Mouse (Mus musculus) left cerebral cortex, adult 11 months (tissue): Measurements from ENCODE around the gene Rnf217.

Experiments
- DNase-seq: peaks from one replicate; pipeline ENCODE4 v3.0.0; 2022; ENCODE audit warnings: low spot score

Gene Rnf217

DNA sequence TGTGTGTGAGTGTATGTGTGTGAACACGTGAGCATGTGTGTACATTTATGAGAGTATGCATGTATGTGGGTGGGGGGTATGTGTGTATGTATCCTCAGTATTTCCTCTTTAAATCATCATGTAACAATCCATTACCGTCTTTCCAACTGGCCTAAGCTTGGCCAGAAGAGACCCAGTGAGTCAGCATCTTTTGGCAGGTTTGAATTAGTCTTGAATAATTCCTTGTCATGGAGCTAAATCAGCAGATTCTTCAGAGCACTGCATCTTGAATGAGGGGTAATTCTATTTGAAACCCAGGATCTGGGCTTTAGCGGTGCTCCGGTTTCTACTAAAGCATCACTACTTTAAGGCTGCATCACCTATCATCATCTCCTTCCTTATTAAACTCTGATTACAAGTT is 55.7 kb downstream of the Rnf217 start:
- no peak for DNase-seq

DNA sequence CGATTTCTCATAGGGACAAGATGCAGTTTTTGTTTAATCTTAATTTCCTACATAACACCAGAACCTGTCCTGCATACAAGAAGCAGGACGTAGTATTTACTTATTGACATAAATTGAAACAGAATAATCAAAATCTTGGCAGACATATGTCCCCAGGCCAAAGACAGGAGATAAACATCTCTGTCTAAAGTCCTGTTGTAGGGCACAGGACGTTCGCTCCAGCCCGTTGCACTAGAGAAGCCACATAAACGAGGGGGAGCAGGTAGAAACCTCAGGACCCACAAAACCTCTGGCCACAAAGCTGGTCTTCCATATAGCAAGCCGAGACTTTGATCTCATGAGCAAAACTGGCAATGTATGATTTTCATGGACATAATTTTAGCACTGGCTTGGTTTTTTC is 57.1 kb downstream of the Rnf217 start:
- DNase-seq = no peak

DNA sequence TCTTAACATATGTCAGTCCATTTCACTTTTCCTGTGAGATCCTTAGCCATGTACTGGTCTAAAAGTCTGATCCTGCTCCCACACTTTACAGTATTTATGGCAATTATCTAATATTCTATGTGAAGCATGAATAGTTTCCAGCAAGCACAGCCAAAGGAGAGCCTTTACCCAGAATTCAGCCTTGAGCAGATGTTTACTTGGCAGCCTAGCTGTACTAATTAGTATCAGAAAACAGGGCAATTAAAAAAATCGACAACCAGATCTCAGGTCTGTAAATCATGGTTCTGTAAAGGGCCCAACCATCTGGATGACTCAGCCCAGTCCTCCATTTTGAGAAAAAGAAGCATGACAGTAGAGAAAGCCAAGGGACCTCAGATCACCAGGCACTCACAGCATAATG is 57.6 kb downstream of the Rnf217 start:
- no peak for DNase-seq

DNA sequence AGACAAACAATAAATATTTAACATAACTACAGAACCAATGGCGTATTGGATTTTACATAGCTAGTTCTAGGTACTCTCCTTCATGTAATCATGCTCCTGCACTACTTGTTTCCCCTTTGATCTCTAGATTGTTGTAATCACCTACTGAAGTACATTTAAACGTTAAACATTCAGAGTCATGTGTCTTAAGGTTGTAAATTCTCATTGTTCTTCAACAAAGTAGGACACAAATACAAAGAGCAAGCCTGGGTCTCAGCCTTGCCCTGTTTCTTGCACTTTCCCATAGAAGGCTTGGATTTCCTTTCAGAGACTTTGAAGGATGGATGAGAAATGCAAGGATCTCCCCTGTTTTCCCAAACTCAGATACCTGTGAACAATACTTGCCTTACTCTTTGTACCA is 61.8 kb downstream of the Rnf217 start:
- no peak for DNase-seq

DNA sequence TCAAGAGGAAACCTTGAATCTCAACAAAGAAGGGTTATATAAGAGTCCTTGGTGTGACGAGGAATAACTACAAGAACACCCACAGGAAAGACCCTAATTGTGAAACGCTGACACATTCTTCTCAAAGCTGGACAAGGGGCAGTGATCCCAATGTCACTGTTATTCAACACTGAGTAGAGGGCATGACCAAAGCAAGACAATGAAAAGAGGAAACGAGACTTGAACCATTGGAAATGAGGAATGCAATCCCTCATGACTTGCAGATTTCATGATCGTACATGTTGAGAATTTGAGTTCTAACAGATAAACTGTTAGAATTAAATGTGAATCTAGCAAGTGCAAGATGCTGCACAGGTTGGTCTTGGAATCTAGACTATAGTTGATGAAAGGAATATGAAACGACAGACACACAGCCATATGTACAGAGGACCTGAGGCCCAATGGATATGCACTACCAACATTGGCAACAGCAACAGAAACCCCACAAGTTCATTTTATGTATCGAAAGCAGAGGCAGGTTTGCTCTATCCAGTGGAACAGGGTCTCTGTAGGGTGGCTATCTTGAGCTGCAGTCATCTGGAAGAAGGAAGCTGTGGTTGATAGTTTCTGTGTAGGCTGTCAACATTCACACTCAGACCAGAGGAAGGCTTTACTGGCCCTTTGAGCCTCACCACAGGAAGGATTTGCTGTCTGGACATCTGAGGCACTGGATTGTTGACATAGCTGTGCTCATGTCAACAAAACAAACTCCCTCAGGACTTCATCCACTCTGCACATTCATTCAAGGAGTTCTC is 64.6 kb downstream of the Rnf217 start:
- no peak for DNase-seq

DNA sequence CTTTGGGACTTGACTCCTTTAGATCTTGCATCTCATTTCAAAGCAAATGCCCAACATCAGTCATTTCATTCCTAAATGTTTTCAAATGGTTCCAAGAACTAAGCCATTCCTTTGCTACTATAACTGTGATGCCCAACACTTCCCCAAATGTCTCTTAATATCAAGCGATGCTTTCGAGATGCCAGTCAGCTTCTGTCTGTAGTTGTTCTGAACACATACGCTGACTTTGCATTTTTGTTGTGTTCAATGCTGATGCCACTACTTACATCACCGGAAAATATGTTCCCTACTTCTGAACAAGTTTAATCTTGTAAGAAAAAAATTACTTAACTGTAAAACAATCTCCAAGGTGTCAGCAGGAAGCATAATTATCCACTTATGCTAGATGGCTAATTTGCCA is 68.5 kb downstream of the Rnf217 start:
- DNase-seq = no peak

DNA sequence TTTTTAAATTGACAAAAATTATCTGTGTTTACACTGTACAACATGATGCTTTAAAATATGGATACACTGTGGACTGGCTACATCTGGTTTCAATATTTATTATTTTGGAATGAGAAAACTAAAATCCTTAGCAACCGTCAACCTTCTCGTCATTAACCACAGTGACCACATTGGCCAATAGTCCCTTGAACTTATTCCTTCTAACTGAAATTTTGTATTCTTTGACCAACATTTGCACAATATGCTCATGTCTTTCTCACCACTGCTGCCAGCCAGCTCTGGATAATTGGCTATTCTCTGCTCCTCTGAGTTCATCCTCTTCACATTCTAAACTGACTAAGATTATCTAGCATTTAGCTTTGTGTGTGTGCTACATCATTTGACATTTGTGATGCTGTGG is 69.6 kb downstream of the Rnf217 start:
- no peak for DNase-seq

DNA sequence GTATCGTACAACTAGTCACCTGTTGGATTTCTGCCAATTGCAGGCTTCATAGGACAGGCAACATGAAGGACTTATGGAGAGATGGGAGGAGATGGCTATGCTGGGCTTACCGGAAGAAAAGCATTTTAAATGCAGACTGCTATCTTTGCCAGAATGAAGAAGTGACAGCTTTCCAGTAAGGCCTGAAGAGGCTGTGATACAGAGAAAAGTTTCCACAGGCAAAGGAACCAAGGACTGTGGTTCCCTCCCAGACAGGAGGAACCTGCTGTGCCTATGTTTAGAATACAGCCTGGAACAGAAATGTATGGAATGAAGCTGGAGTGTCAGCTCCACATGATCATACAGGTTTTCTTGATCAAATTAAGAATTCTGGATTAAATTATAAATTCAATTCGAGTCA is 70.3 kb downstream of the Rnf217 start:
- DNase-seq = no peak

DNA sequence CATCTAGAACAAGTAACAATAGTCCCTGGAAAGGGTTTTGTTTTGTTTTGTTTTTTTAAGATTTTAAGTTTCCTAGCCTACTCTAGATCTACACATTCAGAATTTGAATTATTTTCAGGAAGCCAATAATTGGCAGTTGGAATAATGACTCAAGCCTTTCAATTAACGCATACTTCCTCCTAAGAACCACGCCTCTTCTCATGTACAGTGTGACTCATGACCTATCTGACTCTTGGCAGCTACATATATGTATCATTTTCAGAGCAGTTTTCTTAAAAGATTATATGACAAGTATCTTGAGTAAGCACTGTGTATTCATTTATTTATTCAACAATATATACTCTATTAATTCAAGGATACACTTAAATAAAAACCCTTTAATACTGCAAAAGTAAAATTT is 70.7 kb downstream of the Rnf217 start:
- no peak for DNase-seq

DNA sequence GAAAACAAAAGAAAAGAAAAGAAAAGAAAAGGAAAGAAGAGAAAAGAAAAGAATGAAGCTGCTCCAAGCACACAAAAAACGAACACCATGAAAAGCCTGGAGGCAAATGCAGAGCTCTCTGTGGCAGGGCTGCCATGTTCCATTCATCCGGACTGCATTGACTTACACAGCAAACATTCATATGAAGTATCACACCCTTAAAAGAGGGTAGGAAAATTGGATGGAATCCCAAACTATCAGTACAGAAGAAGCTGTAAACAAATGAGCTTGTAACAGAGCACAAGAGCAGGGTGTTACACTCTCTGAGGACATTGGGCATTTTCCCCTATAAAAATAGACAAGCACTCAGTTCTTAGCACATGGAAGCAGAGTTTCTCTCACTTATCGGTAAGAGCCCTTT is 71.8 kb downstream of the Rnf217 start:
- DNase-seq = no peak

DNA sequence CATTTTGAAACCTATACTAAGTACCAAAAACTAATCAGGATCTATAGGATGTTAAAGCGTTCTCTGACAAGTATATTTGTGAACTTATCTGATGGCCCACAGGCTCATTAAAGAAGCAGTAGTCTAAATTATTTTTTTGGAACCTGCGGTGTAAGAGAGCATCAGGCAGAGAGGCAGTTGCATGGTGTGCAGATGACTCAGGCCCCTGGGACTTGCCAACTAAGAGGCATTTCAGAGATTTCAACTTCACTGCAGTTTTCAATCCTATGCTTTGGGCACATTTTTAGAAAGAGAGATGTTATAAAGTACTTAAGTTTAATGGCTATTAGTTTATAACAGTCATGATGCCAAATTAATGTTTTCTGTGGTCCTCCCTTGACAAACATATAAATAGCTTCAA is 73.9 kb downstream of the Rnf217 start:
- no peak for DNase-seq

DNA sequence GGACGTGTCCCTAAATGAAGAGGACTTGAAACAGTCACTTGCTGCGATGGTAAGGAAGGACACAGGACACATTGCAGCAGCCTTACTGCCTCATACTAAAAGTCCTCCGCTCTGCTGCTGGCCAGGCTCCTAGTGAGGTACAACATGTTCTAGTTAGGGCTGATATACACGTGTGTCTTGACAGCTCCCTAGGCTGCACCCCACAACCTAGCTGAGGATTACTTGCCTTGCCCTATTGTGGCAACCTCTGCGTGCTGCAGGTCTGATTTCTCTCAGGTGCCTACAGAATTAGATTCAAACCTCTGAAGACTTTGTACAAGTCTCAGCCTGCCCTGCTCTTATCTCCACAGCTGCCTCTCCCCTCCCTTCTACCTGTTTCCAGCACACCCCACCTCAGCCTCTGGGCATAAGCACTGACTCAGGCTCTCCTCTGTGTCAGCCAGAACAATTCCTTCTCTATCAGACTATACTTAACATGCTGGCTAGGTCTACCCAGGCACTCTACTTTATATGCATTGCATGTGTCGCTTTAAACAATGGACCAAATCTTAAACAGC is 75.6 kb downstream of the Rnf217 start:
- no peak for DNase-seq

DNA sequence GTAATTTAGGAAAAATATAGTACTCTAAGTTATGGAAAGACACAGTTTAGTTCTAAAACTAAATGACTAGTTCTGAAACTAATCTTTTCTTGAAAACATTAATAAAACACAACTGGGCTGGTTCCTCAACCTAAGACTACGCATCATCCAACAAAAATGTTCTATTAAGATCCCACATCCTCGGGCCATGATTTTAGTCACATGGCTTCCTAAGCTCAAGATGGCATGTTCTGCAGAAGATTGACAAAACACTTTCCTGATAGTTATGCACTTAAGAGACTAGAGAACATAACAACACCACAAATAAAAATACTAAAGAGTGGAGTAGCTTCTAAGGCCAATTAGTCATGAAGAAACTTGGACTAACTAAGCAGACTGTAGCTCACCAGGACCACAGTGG is 76.2 kb downstream of the Rnf217 start:
- no peak for DNase-seq

DNA sequence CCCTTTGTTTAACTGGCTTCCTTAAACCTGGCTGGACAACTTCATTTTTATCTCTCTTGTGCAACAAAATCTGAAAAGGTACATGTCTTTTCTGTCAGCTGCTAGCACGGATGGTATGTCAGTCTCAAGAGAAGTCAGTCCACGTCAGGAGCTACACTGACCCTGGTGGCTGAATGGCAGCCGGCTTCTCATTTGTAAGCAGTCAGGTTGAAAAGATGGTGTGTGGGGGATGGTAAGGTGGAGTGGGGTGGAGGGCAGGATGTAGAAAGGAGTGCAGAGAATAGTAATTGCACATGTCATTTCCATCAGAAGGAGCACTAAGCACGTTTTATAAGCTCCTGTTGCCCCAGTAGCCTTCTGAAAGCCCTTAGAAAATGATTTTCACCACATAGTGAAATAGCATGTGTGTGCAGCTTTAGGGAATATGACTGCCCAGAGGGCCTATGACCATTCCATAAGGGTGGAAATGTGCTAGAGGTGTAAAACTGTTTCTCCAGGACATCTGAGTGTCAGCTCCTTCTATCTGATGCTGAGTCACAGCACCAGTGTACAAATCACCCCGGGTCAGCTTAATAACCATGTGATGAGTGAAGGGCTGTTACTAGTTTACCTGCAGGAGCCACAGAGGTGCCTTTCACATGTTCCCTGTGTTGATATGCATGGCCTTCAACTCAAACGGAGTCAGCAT is 80.5 kb downstream of the Rnf217 start:
- no peak for DNase-seq

DNA sequence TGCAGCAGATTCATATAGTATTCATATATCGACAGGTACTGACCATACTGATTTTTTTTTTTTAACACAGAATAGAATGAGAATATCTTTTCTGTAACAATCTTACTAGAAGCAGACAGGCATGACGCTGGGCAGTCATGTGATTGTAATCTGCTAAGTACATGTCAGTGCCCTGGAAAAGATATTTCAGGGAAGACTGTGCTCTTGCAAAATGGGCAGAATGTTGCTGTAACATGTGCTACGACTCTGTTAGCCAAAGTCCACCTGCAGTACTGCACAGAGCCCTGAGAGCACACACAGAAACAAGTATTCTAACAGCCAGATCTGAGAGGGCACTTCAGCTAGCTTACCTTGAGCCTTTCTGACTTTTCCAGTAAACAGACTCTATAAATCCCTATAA is 83.3 kb downstream of the Rnf217 start:
- no peak for DNase-seq

DNA sequence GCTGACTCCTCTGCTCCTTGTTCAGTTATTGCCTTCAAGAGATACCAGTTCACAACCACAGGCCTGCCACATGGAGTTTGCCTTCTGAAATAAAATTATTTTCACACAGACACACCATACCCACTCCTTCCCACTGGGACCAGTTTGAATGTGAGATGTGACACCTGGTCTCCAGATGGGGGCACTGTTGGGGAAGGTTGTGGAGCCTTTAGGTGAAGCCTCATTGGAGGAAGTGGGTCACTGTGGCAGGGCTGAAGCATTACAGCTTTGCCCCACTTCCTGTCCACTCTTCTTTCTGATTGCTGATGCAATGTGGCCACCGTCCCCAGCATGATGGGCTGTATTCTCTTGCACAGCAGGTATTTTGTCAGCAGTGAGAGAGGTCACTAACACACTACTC is 89.6 kb downstream of the Rnf217 start:
- no peak for DNase-seq

DNA sequence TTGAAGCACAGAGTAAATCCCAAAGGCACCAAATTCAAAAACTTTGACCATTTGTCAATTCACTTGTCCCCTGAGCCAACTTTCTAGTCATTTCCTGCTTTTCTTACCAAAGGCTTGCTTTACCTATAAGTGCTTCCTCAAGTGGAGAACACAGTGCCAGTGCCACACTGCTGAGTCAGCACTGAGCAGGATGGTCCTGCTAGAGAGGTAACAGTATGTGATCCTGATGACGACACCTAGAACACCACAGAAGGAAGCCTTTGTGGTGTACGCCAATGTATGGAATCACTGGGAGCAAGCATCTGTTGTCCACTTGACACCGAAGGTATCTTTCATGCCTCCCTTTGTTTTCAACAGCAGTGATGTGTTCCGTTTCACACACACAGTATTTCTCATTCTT is 90.8 kb downstream of the Rnf217 start:
- no peak for DNase-seq

DNA sequence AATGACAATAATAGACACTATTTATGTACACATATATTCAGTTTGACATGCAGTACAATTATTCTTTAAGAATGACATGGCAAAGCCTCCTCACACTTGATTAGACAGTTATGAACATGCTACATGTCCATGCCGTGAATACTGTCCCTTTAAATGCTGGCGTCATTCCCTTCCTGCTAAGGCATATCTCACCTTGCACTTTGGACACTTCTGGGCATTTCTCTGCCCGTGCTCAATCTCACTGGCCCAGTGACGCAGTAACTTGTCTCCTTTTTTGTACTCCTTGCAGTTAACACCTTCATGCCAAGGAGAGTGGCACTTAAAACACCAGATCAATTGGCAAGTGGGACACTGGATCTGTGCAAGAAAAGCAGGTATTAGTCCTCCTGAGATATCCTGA is 91.8 kb downstream of the Rnf217 start:
- no peak for DNase-seq

DNA sequence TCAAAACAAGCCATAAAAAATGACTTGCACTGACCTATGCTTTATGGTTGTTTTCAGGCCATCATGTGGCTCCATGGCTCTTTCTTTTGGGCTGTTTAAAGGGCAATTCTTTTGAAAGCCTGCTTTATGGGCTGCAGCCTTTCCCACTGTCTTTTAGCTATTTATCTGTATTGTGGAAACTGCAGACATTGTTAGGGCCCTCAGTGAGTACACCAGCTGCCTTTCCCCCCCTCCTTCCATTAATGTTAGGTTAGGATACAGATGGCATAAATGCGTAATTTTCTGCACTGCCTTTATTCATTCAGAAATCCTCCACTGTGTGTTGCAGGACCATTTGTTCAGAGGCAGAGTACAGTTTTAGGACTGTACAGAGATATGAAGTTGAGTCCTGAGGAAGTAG is 93.1 kb downstream of the Rnf217 start:
- DNase-seq = no peak

DNA sequence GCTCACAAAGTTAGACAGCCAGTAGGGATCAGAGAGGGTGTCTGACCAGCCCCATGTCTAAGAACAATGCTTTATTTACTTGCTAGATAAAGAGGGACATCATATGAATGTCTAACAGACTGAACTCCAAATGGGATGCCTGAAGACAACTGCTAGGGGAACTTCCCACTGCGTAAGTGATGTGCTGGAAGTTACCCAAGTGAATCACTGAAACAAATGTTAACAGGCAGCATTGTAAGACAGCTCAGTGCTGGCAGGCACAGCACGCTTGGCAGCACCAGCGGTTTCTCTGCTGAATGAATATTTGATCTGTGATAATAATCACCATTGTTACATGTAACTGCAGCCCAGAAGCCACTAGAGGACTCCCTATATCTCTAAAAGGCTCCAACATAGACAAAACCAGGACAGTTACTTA is 104.8 kb downstream of the Rnf217 start:
- peak; percentile 34 for DNase-seq

DNA sequence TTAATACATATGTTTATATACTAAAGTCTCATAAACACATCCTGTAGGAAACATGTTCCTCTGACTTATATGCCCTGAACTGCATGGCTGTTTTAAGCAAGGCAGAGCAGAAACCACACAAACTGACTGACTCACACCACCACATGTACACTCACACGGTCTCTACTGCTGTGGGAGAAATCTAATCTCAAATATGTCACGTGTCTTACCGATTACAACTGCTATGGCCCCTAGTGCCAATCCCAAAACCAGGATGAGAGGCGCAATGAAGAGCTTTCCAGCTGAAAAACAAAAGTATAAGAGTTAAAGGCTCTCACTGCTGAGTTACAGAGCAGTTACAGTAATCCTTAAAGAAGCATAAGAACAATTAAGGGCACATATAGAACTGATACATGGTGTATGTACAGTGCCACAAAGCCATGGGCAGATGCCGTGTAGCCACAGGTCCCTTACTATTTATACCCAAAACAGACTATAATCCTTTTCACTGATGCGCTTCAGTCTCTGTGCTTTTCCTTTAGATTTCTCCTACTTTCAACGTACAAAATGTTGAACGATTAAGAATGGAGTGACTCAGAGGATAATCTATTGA is 105.3 kb downstream of the Rnf217 start:
- no peak for DNase-seq

DNA sequence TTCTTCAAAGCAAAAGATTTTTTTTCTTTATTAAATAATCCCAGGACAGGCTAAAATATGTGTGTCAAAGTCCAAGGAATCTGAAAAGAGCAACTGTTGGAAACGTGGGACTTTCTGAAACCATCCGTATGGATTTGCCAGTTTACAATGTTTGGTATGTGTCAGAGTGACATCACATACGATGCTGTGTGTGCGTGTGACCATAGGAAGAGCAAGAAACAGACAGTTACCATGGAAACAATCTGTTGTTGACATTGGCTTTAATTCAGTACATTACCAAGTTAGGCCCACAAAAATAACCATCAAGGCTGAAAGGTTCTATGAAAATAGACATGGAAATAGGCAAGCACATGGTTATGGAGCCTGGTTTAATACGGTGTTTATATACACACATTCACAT is 107.3 kb downstream of the Rnf217 start:
- no peak for DNase-seq

DNA sequence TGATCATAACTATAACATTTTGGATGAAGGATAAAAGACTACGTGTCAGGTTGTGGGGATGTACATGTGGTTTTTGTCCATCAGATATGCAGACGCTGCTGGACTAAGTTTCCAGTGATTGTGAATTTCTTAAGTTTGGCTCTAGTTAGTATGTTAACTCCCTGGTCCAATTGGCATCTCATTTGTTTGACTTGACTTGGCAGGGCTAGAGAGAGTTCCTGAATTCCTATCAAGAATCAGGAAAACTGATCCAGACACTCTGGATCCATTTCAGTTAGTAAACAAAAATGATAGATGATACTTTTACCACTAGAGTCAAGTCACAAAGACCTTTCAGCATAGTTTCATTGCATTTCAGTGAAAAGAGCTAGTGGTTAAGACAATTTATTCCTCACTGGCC is 112.1 kb downstream of the Rnf217 start:
- DNase-seq = no peak
